Mouse (Mus musculus) hindbrain, embryonic 14.5 days (tissue): Measurements from ENCODE around the gene Fam172a. TPM values are rescaled to one million over a fixed set of nuclear protein-coding genes. Genes with fewer than 3 reads are reported as not detected.

ENCODE experiments used
- ATAC-seq: fragments of 200-750 bp; cut with Nextera tagmentation; 2 replicates; pipeline ENCODE4 v1.8.0; 2017; ENCODE audit warnings: moderate number of reproducible peaks, mild to moderate bottlenecking, moderate TSS enrichment, moderate library complexity; ENCODE audit not compliant: low FRiP score
- DNase-seq: peaks from one replicate; pipeline ENCODE4 v3.0.0-alpha.2; 2015; ENCODE audit warnings: low spot score
- H3K27ac ChIP-seq: fragments of 300-500 bp; sonication (generic); 2 replicates; pipeline ENCODE4 v1.5.1; 2014; ENCODE audit warnings: mild to moderate bottlenecking, moderate library complexity
- H3K27me3 ChIP-seq: fragments of 300-500 bp; sonication (generic); 2 replicates; pipeline ENCODE4 v1.6.1; 2014; ENCODE audit warnings: mild to moderate bottlenecking, low read length, mixed read lengths; ENCODE audit not compliant: control insufficient read depth, insufficient read depth
- H3K36me3 ChIP-seq: fragments of 300-500 bp; sonication (generic); replicated peaks from 2 replicates; pipeline ENCODE4 v1.6.1; 2014; ENCODE audit not compliant: control insufficient read depth, insufficient read depth
- H3K4me1 ChIP-seq: fragments of 300-500 bp; sonication (generic); replicated peaks from 2 replicates; pipeline ENCODE4 v1.6.1; 2014; ENCODE audit warnings: antibody characterized with exemption, low read length, mixed read lengths; ENCODE audit not compliant: control insufficient read depth, insufficient read depth
- H3K4me2 ChIP-seq: fragments of 300-500 bp; sonication (generic); replicated peaks from 2 replicates; pipeline ENCODE4 v1.6.1; 2014; ENCODE audit warnings: mild to moderate bottlenecking, moderate library complexity
- H3K4me3 ChIP-seq: fragments of 300-500 bp; sonication (generic); replicated peaks from 2 replicates; pipeline ENCODE4 v1.5.1; 2014; ENCODE audit warnings: mild to moderate bottlenecking, low read length
- H3K9ac ChIP-seq: fragments of 300-500 bp; sonication (generic); 2 replicates; pipeline ENCODE4 v1.6.1; 2014
- H3K9me3 ChIP-seq: fragments of 300-500 bp; sonication (generic); 2 replicates; pipeline ENCODE4 v1.6.1; 2016; ENCODE audit warnings: low read length; ENCODE audit not compliant: control insufficient read depth
- WGBS: fragments of 180-500 bp; shearing (Covaris S2); extraction: QIAGEN DNeasy Blood & Tissue Kit; methylation state at CpG from one replicate; pipeline ENCODE4 v1.1.7; 2014; 5-methylcytosine and 5-hydroxymethylcytosine counted together
- polyA plus RNA-seq: library from polyadenylated mRNA; unstranded; fragments of >200 nt; fragmentation: Nextera tagmentation; extraction: Ambion mirVana; gene quantifications from 2 replicates; pipeline ENCODE4 v1.2.1, GENCODE M21; 2014

The Fam172a gene
- polyA plus RNA-seq, 1 experiment from 2014 or later: 42.1 TPM

GRCm38 (mm10) chr13:77991189-77991886 is 289.5 kb downstream of the Fam172a start:
- Histone ChIP-seq H3K36me3 (no peaks in the 10 kb centered on the region), H3K9ac (no peak overlapping the region), H3K9me3 (no peaks in the 10 kb centered on the region), H3K4me3 (no peak overlapping the region), H3K4me1 (no peaks in the 10 kb centered on the region), H3K4me2 (no peak overlapping the region), H3K27ac (no peak overlapping the region), H3K27me3 (no peaks in the 10 kb centered on the region)
- no peak for ATAC-seq
- no peak for DNase-seq
- 78% methylated on average over 5 of the region's 5 CpGs for WGBS

GRCm38 (mm10) chr13:78004649-78005048 is 302.8 kb downstream of the Fam172a start:
- no peaks in the 10 kb centered on the region for H3K27me3 ChIP-seq
- H3K27ac ChIP-seq: no peak overlapping the region
- H3K36me3 ChIP-seq: no peaks in the 10 kb centered on the region
- H3K4me2 ChIP-seq: no peak overlapping the region
- no peak overlapping the region for H3K4me3 ChIP-seq
- no peaks in the 10 kb centered on the region for H3K9me3 ChIP-seq
- H3K4me1 ChIP-seq: no peaks in the 10 kb centered on the region
- DNase-seq (no peak), ATAC-seq (no peak)
- H3K9ac ChIP-seq: no peak overlapping the region
- WGBS: 42% methylated on average over 4 of the region's 4 CpGs

GRCm38 (mm10) chr13:78005344-78005743 is 303.5 kb downstream of the Fam172a start:
- peak overlapping the region; percentile 36; the same call in 1 of the 2 replicates for H3K27ac ChIP-seq
- 8% methylated on average over 3 of the region's 3 CpGs for WGBS
- no peak overlapping the region for H3K9ac ChIP-seq
- no peaks in the 10 kb centered on the region for H3K27me3 ChIP-seq
- peak; percentile 88 for ATAC-seq
- H3K4me1 ChIP-seq: no peaks in the 10 kb centered on the region
- H3K9me3 ChIP-seq: no peaks in the 10 kb centered on the region
- H3K36me3 ChIP-seq: no peaks in the 10 kb centered on the region
- no peak for DNase-seq
- no peak overlapping the region for H3K4me3 ChIP-seq
- H3K4me2 ChIP-seq: no peak overlapping the region

- DNase-seq (no peak), ATAC-seq (no peak)
- Histone ChIP-seq H3K4me1 (no peaks in the 10 kb centered on the region), H3K9me3 (no peaks in the 10 kb centered on the region), H3K4me2 (no peak overlapping the region), H3K36me3 (no peaks in the 10 kb centered on the region), H3K4me3 (no peak overlapping the region), H3K27ac (no peak overlapping the region), H3K27me3 (no peaks in the 10 kb centered on the region), H3K9ac (no peak overlapping the region)
- WGBS: 90% methylated on average over 1 of the region's 1 CpGs
Measured at GRCm38 (mm10) chr13:78010176-78010575, 308.3 kb downstream of the Fam172a start.

- DNase-seq: no peak
- Histone ChIP-seq H3K36me3 (no peaks in the 10 kb centered on the region), H3K4me2 (no peak within 1 kb of the TSS), H3K27ac (no peak within 1 kb of the TSS), H3K4me1 (no peaks in the 10 kb centered on the region), H3K27me3 (no peaks in the 10 kb centered on the region), H3K9ac (no peak within 1 kb of the TSS), H3K4me3 (no peak within 1 kb of the TSS), H3K9me3 (no peaks in the 10 kb centered on the region)
- ATAC-seq: peak; percentile 46; the same call in 1 of the 2 replicates
- WGBS: 55% methylated on average over 15 of the region's 15 CpGs
Measured at GRCm38 (mm10) chr13:78024683-78025294, 323.0 kb downstream of the Fam172a start, which contains the start of gene Pou5f2. Pou5f2 (plus strand) TSS chr13:78024902.

GRCm38 (mm10) chr13:78032821-78033220 is 331.0 kb downstream of the Fam172a start:
- H3K4me2 ChIP-seq: no peak overlapping the region
- H3K27ac ChIP-seq: no peak overlapping the region
- no peaks in the 10 kb centered on the region for H3K36me3 ChIP-seq
- DNase-seq (no peak), ATAC-seq (no peak)
- H3K27me3 ChIP-seq: no peaks in the 10 kb centered on the region
- H3K4me3 ChIP-seq: no peak overlapping the region
- no peaks in the 10 kb centered on the region for H3K9me3 ChIP-seq
- no peak overlapping the region for H3K9ac ChIP-seq
- 60% methylated on average over 1 of the region's 1 CpGs for WGBS
- no peaks in the 10 kb centered on the region for H3K4me1 ChIP-seq

GRCm38 (mm10) chr13:78037203-78037602 is 335.4 kb downstream of the Fam172a start:
- H3K4me2 ChIP-seq: no peak overlapping the region
- H3K36me3 ChIP-seq: no peaks in the 10 kb centered on the region
- WGBS: 81% methylated on average over 1 of the region's 1 CpGs
- no peak overlapping the region for H3K4me3 ChIP-seq
- H3K4me1 ChIP-seq: no peaks in the 10 kb centered on the region
- ATAC-seq (no peak), DNase-seq (no peak)
- no peak overlapping the region for H3K9ac ChIP-seq
- no peak overlapping the region for H3K27ac ChIP-seq
- no peaks in the 10 kb centered on the region for H3K27me3 ChIP-seq
- no peaks in the 10 kb centered on the region for H3K9me3 ChIP-seq

- H3K27ac ChIP-seq: no peak overlapping the region
- DNase-seq (no peak), ATAC-seq (peak; percentile 53; the same call in 1 of the 2 replicates)
- no peaks in the 10 kb centered on the region for H3K27me3 ChIP-seq
- H3K9me3 ChIP-seq: no peaks in the 10 kb centered on the region
- WGBS: 74% methylated on average over 6 of the region's 6 CpGs
- H3K36me3 ChIP-seq: no peaks in the 10 kb centered on the region
- H3K9ac ChIP-seq: no peak overlapping the region
- H3K4me3 ChIP-seq: no peak overlapping the region
- H3K4me1 ChIP-seq: no peaks in the 10 kb centered on the region
- H3K4me2 ChIP-seq: no peak overlapping the region
Measured at GRCm38 (mm10) chr13:78043203-78043602, 341.4 kb downstream of the Fam172a start.

GRCm38 (mm10) chr13:78045116-78045515 is 343.3 kb downstream of the Fam172a start:
- DNase-seq: no peak
- H3K9me3 ChIP-seq: no peaks in the 10 kb centered on the region
- no peaks in the 10 kb centered on the region for H3K36me3 ChIP-seq
- no peak overlapping the region for H3K4me2 ChIP-seq
- no peak overlapping the region for H3K9ac ChIP-seq
- no peaks in the 10 kb centered on the region for H3K27me3 ChIP-seq
- ATAC-seq: no peak
- 74% methylated on average over 5 of the region's 5 CpGs for WGBS
- no peak overlapping the region for H3K4me3 ChIP-seq
- no peaks in the 10 kb centered on the region for H3K4me1 ChIP-seq
- H3K27ac ChIP-seq: no peak overlapping the region
